Mouse (Mus musculus) frontal cortex, adult (tissue): ENCODE results near the gene Ednra.
"Not testable (repeated sequence)": the region's sequence is repeated elsewhere in the genome, so short reads cannot be mapped to it uniquely, and the experiment has no call there.

Experiments
- ATAC-seq: cut with Nextera tagmentation; 2 replicates; pipeline ENCODE4 v1.9.2; 2017; ENCODE audit warnings: mild to moderate bottlenecking, moderate library complexity, mixed read lengths; ENCODE audit not compliant: low TSS enrichment

Gene Ednra

DNA sequence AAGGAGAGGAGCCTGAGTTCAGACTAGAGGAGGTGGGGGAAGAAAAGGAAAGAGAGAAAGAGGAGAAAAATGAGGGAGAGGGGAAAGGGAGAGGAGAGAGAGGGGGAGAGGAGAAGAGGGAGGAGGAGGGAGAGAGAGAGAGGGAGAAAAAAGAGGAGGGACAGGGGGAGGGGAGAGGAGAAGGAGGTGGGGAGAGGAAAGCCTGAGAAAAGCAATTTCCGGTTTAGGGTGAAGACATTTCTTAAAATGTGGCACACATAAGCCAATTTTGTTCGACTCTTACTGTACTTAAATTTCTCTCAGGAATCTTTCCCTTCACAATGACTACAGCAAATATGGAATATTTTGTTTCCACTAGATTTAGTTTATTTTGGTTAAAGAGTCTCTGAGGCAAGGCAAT, 5.3 kb downstream of the Ednra start:
- no peak for ATAC-seq

DNA sequence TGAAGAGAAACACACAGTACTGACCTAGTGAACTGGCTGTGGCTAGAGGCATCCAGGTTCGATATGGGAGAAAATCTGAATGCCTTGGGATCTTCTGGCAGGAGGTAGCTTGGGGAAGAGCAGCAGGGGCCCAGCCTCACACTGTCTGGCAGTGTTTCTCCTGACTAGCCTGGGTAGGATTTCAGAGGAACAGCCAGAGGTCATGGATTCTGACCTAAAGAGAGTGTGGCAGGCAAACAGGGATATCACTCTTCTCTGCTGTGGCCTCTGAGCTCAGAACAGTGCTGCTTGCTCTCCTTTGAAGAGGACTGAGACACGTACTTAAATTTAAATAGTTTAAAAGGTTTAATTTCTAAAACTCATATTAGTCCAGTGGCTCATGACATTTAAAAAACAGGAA, 7.2 kb downstream of the Ednra start:
- no peak for ATAC-seq

DNA sequence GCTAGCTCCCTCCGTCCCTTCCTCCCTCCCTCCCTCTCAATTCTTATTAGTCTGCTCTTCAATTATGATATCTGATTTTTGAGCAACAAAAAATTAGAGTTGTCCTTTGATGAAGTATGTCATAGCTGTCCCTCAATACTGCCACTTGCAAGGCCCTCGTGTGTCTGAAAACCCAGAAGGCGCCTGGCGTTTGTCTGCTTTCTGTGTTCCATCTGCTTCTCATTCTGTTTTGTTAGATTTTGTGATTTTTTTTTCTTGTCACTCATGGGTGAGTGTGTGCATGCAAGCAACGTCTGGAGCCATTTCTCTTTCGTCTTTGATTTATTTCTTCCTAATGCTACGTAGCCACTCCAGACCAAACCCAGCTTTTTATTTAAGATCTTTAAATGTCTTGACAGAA, 9.8 kb downstream of the Ednra start:
- no peak for ATAC-seq

DNA sequence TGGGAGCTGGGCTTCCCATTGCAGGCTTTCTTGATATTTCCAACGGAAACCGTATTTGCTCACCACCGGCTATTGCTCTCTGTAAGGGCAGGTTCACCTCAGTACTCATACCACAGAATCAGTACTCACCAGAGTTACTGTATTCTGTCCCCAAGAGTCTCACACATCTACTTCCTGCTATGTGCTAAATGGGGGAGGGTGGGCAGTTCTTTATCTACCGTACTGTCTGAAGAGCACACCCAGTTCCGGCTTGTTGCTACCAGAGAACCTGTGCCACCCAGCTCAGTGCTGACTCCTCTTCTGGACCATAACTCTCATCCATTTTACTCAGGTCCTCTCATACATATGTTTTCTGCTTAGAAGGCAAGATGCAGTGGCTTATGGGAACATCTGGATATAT, 10.6 kb downstream of the Ednra start:
- ATAC-seq, result no peak

DNA sequence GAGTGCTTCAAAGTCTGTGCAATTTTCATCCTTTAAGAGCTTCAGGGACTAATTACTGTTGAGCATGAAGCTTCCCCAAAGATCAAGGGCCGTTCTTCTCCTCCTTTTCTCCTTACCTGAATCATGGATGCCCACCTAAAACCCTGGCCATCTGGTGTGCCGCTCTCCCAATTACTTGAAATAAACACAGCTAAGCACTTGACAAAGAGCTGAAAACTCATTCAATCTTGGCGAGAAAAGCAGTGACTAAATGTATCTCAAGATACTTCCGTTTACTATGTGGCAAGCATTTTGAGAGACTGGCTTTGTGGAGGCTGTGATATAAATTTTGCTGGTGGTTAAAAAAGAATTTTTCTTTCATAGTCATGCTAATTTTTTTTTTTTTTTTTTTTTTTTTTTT, 19.5 kb downstream of the Ednra start:
- ATAC-seq, result peak; percentile 73; the same call in 1 of the 2 replicates

DNA sequence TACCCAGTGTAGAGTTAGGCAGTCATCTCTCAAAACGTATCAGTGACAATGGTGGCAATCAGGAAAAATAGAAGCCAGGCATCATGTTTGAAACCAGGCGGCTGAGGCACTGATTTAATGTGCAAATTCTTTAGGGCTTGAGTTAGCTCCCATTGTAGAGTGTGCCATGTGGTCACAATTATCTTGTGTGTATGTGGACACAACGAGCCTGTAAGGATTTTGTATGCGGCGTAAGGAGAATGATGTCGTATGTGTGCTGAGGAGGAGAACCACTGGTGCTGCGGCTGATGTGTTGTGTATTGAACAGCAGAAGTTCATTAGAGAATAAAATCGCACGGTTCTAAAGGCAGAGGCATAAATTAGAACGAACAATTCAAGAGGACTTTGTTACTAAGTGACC, 26.2 kb downstream of the Ednra start:
- ATAC-seq, result no peak

DNA sequence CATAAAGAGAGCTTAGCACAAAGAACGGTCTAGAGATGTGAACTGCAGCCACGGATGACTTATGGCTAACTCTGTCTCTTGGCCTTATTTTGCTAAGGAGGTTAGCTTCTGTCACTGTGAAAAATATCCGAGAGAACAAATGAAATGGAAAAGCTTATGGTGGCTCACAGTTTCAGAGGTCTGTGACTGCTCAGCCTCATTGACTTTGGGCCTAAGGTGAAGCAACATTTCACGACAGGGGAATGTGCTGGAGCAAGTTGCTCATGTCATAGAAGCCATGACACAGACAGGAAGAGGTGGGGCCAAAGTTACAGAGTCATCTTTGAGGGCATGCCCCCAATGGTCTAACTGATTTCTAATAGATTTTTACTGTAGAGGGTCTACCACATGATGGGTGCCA, 28.1 kb downstream of the Ednra start:
- no peak for ATAC-seq

DNA sequence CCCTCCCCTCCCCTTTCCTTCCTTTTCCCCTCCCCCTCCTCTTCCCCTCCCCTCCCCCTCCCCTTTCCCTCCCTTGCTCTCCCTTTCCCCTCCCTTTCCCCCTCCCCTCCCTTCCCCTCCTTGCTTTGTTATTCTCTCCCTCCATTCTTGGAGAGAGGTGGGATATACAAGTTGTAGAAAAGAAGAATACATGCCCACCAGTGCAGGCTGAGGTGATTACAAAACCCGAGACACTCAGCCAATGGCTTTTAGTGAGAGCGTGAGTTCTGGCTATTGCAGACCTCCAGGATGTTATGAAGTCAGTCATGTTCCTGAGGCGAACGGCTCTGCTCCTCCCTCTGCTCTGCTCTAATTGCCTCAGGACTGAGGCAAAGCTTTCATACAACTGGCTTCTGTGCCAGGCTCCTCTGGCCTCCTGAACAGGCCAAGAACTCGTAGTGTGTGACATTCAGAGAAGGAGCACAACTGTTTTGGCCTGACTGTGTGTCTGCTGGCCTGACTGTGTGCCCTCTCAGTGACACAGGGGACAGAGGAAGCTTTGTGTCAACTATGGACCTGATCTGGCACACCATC, 28.7 kb downstream of the Ednra start:
- ATAC-seq, result no peak

DNA sequence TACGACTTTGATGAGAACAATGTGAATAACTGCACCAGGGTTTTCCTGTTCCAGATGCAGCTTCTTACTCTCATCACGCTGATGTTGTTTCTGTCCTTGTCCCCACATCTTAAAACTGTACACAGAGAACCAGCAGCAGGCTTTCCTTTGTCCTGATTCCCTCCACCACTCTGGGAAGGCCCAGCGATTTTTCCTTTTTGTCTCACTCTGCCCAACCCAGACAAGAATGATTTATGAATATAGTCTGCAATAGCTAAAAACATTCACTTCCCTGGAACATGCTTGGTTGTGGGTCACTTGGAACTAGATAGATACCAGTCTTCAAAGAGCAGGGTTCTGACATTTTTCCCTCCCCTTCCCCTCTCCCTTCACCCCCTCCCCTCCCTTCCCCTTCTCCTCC, 29.2 kb downstream of the Ednra start:
- no peak for ATAC-seq

DNA sequence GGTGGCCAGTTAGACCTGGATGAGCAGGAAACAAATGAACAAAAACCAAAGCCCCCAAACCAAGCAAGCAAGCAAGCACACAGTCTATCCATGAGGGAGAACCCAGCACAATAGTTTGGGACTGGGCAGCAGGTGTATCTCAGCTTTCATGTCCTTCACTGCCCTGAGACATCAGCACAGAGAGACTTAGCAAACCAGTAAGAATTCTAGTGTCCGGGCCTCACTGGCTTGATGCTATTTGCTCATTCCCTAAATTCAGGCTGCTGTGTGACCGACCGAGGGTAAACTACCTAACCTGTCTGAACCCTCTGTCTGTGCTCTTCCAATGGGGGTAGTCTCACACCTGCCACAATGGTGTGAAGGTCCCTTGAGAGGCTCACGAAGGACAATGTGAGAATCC, 29.7 kb downstream of the Ednra start:
- ATAC-seq, result no peak

DNA sequence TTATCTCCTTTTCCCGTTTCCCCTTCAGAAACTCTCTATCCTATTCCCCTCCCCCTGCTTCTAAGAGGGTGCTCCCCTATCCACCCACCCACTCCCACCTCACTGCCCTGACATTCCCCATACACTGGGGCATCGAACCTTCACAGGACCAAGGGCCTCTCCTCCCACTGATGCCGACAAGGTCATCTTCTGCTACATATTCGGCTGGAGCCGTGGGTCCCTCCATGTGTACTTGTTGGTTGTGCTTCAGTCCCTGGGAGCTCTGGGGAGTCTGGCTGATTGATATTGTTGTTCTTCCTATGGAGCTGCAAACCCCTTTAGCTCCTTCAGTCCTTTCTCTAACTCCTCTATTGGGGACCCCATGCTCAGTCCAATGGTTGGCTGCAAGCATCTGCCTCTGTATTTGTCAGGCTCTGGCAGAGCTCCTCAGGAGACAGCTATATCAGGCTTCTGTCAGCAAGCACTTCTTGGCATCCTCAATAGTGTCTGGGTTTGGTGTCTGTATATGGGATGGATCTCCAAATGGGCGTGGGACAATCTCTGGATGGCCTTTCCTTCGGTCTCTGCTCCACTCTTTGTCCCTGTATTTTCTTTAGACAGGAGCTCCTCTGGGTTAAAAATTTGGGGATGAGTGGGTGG, 34.7 kb downstream of the Ednra start:
- ATAC-seq, result not testable (repeated sequence)

DNA sequence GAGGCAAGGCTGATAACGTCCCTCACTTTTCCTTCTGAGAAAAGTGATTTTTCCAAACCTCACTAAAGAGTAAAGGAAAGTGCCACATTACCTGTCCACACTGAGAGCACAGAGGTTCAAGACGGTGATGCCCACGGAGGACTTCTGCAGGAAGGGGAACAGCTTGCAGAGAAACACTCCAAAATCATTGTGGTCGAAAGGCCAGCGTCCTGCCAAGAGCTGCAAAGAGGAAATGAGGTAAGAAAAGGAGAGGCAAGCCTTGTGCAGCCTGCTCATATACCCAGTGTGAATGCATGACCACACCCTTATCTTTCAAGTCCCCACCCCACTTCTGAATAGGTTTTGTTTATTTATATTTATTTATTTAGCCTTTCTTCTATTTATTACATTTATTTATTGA, 35.3 kb downstream of the Ednra start:
- ATAC-seq, result no peak

DNA sequence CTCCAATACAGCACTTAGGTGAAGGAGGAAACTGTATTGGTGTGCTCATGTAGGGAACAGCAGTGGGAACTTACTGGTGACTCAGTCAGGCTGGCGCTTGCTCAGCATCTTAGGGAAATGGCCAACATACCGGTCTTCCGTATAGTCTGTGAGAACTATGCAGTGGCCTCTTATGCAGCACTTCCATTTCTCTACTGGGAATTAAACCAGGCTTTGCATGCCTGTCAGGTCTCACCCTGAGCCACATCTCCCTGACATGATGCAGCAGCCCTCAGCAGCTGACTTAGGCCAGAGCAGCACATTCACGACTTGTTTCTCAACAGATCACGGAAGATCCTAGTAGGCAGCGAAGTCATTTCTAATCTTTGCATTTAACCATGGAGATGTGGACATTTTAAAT, 39.9 kb downstream of the Ednra start:
- no peak for ATAC-seq

DNA sequence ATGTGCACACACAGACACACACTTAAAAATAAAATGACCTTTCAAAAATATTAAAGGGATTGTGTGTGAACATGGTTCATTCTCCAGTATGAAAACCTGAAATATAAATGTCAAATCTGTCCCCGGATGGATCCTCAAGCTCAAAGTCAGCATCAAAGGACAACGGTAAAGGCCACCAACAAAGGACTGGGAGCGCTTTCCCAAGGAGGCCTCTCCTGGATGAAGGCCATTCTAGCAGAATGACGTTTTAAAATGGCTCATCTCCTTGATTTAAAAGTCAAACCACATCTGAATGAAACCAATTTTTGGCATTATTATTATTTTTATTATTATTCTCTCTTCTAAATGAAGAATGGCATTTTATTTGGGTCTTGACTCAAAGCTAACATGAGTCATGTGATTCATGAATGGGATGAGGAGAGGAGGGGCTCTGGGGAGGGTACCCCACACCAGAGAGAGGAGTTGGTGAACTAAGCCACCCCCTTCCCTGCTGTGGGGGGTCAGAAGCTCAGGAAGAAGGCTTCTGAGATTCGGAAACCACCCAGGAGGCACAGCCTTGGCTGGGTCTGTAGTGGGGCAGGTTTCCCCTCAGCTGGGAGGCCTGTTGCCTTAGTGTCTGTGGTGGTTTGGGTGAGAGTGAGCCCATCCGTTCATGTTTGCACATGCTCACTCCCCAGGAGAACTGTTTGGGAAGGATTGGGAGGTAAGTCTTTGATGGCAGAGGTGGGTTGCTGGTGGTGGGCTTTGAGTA, 40.7 kb downstream of the Ednra start:
- no peak for ATAC-seq

DNA sequence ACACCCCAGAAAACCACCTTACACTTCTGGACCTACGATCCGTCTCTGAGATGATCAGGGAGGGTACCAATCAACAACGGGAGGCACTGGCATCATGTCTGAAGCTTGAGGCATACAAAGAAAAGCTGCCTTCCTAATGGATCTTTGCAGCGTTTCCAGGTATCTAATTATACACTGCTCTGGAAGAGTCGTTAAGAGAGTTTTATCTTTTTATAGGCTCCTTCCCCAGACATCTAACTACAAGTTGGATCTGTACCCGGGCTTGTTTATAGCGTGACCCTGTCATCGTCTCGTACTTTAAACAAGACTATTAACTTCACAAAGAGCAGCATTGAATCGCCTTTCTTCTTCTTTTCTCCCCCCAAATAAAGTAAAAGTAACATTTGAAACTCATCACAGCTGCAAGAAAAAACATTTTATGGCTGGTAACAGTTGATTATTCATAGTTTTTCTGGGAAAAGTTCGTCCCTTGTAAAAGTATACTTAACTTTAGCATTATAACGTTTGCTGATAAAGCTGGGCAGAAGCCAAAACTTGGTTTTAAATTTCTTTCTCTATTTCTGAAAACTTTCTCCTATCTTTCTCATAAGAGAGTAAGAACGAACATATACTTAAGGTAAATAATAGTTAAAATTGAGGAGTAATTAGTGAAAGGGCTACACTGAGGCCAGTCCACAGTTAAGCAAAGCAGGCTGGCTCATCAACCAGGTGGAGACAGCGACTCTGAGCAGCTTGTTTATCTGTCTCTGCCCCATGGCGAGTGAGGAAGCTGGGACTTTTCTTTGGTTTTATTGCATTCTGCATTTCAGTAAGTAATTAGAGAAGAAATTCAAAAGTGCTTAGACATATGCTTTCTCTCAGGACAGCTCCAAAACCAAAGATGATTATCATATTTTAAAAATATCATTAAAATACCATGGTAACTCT, 42.0 kb downstream of the Ednra start:
- ATAC-seq, result no peak

DNA sequence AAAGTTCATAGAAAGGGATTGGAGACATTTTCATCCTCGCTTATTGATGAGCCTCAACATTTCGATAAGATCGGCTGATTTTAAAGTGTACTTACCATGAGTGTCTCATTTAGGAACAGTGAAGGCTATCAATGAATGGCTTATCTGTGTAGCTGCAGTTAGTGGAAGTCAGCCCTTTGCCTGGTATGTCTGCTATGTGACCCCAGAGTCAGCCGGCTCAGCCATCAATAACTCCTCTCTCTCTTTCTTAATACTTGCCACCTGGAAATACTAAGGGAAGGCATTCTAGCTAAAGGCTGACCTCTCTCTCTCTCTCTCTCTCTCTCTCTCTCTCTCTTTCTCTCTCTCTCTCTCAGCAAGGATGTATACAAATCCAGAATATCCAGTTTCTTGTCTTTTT, 52.2 kb downstream of the Ednra start:
- ATAC-seq, result no peak

DNA sequence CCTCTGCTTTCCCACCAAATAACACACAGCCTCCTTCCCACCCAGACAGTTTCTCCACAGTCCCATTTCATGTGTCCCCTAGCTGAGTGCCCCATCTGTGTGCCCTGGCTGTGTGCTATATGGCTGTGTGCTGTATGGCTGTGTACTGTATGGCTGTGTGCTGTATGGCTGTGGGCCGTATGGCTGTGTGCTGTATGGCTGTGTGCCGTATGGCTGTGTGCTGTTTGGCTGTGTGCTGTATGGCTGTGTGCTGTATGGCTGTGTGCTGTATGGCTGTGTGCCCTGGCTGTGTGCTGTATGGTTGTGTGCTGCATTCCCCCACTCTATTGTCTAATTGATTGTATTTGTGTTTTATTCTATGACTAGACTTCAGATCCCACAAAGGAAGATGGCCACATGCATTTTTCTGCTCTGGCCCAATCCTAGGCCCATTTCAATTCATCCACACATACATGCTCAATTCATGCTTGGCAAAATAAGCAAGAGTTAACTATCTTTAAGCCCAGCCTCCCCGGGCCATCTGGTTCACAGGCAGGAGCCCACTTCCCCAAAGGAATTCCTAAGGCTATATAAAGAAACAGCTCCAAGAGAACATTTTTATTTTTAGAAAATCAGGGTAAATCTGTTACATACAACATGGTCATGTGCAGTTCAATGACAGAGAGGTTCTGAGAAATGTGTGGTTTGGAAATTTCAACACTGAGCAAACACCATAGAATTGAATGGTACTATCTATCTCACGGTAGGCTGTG, 53.5 kb downstream of the Ednra start:
- peak; percentile 13; the same call in 1 of the 2 replicates for ATAC-seq

DNA sequence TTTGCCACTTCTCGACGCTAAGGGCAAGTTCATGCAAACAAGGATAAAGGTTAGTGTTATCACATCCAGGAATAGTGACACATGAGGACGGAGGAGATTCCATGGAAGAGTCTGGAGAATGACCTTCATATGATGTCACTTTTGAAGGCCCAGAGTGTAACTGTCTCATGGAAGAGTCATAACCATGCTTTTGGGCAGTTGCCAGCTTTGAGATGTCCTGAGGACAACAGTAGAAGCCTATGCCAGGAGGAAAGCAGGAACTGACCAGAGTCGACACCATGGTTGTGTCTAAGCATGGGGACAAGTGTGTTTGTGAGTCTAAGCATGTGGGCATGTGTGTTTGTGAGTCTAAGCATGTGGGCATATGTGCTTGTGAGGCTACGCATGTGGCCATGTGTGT, 56.3 kb downstream of the Ednra start:
- no peak for ATAC-seq

DNA sequence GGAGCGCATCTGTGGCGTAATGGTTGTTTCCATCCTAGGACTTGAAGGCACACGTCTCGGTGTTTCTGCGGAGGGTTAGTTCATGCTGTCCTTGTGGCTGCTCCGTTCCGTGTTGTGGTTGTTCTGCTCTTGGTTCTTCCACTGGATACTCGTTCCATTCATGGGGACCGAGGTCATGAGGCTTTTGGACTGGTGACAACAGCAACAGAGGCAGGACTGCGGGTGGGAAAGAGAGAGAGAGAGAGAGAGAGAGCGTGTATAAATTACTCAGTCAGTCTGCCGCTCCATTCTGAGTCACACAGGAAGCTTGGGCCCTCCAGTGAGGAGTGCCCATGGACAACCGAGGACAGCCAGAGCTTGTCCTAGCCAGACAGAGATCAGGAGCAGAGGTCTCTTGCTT, 59.4 kb downstream of the Ednra start:
- ATAC-seq, result no peak

DNA sequence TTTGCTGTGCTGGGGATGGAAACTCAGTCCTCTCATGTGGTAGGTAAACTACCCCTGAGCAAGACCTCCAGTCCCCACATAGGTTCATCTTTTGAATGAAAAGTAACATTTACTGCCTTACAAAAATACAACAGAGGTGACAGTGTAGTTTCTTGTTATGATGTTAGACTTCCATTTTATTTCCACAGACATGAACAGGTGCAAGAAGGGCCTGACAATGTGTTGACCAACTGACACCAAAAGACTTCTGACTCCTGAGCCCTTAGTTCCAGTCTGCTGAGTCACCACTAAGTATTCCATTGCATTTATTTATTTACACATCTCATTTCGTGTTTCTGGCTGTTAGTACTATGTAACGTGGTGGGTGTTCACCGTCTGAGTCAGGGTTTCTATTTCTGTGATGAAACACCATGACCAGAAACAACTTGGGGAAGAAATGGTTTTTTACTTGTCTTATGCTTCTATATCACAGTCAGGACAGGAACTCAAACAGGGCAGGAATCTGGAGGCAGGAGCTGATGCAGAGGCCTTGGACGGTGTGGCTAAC, 64.7 kb downstream of the Ednra start:
- ATAC-seq, result peak; percentile 77

DNA sequence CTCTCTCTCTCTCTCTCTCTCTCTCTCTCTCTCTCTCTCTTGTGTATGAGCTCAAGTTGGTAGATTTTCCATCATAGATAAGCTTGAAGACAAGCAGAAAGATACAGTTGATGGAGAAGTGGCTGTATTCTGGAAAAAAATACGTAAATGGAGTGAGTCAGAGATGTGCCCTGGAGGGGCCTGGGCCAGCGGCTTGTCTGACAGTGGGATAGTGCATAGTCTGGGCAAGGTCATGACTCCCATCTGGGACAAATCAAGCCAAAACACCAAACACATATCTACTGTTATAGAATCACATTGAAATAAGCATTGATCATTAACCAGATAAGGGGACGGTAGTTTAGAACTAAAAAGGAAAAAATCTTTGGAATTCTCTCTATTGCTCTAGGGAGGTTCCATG, 65.9 kb downstream of the Ednra start:
- ATAC-seq, result no peak
